7 mouse cellular contexts compared by ENCODE assay signal in genomic region chr10:77151551-77152002, GRCm38 (mm10). TPM values are rescaled to one million over a fixed set of nuclear protein-coding genes. Genes with fewer than 3 reads are reported as not detected.
DNase-seq lines count a peak whose midpoint lies in the region; ATAC-seq lines count a peak whose summit lies in the region.

No protein-coding gene starts in this region.

- peak overlapping the region; percentile 32 for H3K4me2 ChIP-seq in embryonic facial prominence, embryonic 12.5 days (replicated peaks)
- peak overlapping the region; percentile 45 for H3K4me2 ChIP-seq in midbrain, embryonic 14.5 days (ENCODE audit: low read length)
- no peak overlapping the region for H3K4me2 ChIP-seq in liver, embryonic 12.5 days

- peak overlapping the region; percentile 81 for H3K27ac ChIP-seq in embryonic facial prominence, embryonic 12.5 days
- peak overlapping the region; percentile 80 for H3K27ac ChIP-seq in midbrain, embryonic 14.5 days (replicated peaks; ENCODE audit: low read depth, low read length)
- no peak overlapping the region for H3K27ac ChIP-seq in liver, embryonic 12.5 days

- H3K36me3 ChIP-seq in embryonic facial prominence, embryonic 12.5 days = no peaks in the 10 kb centered on the region
- no peaks in the 10 kb centered on the region for H3K36me3 ChIP-seq in midbrain, embryonic 14.5 days (ENCODE audit: control insufficient read depth, insufficient read depth, low read length)
- H3K36me3 ChIP-seq in liver, embryonic 12.5 days = no peaks in the 10 kb centered on the region

- DNase-seq in MN1 (ENCODE audit: low spot score) = peak; percentile 62
- DNase-seq in kidney, adult 11 months = peak; percentile 73
- peak; percentile 54 for DNase-seq in midbrain, embryonic 14.5 days
- DNase-seq in right cerebral cortex, postnatal 25 days = no peak
- no peak for DNase-seq in layer of hippocampus, adult 8-10 months (ENCODE audit: low spot score in 2 of 2)

- H3K9me3 ChIP-seq in embryonic facial prominence, embryonic 12.5 days = no peaks in the 10 kb centered on the region
- H3K9me3 ChIP-seq in midbrain, embryonic 14.5 days (ENCODE audit: control insufficient read depth, low read length) = no peaks in the 10 kb centered on the region
- H3K9me3 ChIP-seq in liver, embryonic 12.5 days (replicated peaks) = no peaks in the 10 kb centered on the region

- 50% methylated on average over 4 of the region's 4 CpGs for WGBS in embryonic facial prominence, embryonic 12.5 days
- WGBS in midbrain, embryonic 14.5 days = 34% methylated on average over 4 of the region's 4 CpGs
- 81% methylated on average over 4 of the region's 4 CpGs for WGBS in liver, embryonic 12.5 days (ENCODE audit: insufficient replicate concordance)

- H3K4me1 ChIP-seq in embryonic facial prominence, embryonic 12.5 days = peaks cover 37% of the 10 kb centered on the region
- peaks cover 26% of the 10 kb centered on the region for H3K4me1 ChIP-seq in midbrain, embryonic 14.5 days (ENCODE audit: control insufficient read depth, insufficient read depth, low read length)
- peaks cover 74% of the 10 kb centered on the region for H3K4me1 ChIP-seq in liver, embryonic 12.5 days

- no peak overlapping the region for H3K4me3 ChIP-seq in embryonic facial prominence, embryonic 12.5 days
- H3K4me3 ChIP-seq in midbrain, embryonic 14.5 days (replicated peaks; ENCODE audit: low read depth, low read length) = no peak overlapping the region
- no peak overlapping the region for H3K4me3 ChIP-seq in liver, embryonic 12.5 days

- H3K9ac ChIP-seq in embryonic facial prominence, embryonic 12.5 days = no peak overlapping the region
- H3K9ac ChIP-seq in midbrain, embryonic 14.5 days (replicated peaks; ENCODE audit: low read length) = no peak overlapping the region
- no peak overlapping the region for H3K9ac ChIP-seq in liver, embryonic 12.5 days

- H3K27me3 ChIP-seq in embryonic facial prominence, embryonic 12.5 days = no peaks in the 10 kb centered on the region
- H3K27me3 ChIP-seq in midbrain, embryonic 14.5 days (ENCODE audit: control insufficient read depth, insufficient read depth, low read length) = no peaks in the 10 kb centered on the region
- H3K27me3 ChIP-seq in liver, embryonic 12.5 days (replicated peaks) = peaks cover 14% of the 10 kb centered on the region; the same call in 1 of the 2 replicates

- no peak for ATAC-seq in embryonic facial prominence, embryonic 12.5 days (ENCODE audit: insufficient number of reproducible peaks, insufficient read depth, low FRiP score, low TSS enrichment)
- ATAC-seq in midbrain, embryonic 14.5 days (ENCODE audit: low FRiP score, low TSS enrichment) = peak; percentile 35; the same call in 1 of the 2 replicates
- no peak for ATAC-seq in liver, embryonic 12.5 days

RNA-seq across cellular contexts. Expression of gene Col18a1, which starts 14.8 kb away (rescaled TPM):
- polyA plus RNA-seq in embryonic facial prominence, embryonic 12.5 days (2016; fragmentation: Nextera tagmentation; extraction: Ambion mirVana) = 122 and 127 TPM in 2 replicates
- polyA plus RNA-seq in midbrain, embryonic 14.5 days (2014; fragmentation: Nextera tagmentation; extraction: Ambion mirVana) = 8.5 and 33.0 TPM in 2 replicates
- 38.3 and 42.4 TPM in 2 replicates for polyA plus RNA-seq in liver, embryonic 12.5 days (2016; fragmentation: Nextera tagmentation; extraction: Ambion mirVana)
- 1 to 10 TPM; 3.9 to 4.5 (median 4.3) TPM for total RNA-seq in layer of hippocampus, adult 8-10 months (2022)

Comparison
In these comparisons a context has a peak if more than half of its experiments do, and no peak if none do; other contexts are left out.
1. DNase-seq: peak in MN1 (single experiment), kidney, adult 11 months (single experiment) and midbrain, embryonic 14.5 days (single experiment); none in right cerebral cortex, postnatal 25 days (single experiment) and layer of hippocampus, adult 8-10 months (0 of 2).